Mouse (Mus musculus) brain, embryonic 14.5 days (tissue): ENCODE results near the gene Fam131c. TPM values are rescaled to one million over a fixed set of nuclear protein-coding genes. Genes with fewer than 3 reads are reported as not detected.

Experiments
- DNase-seq: peaks from one replicate; pipeline ENCODE4 v3.0.0-alpha.2; 2011; ENCODE audit warnings: low read depth
- CTCF ChIP-seq: fragments of 200-500 bp; IDR thresholded peaks from 2 replicates; pipeline ENCODE4 v1.5.1; 2012; ENCODE audit warnings: inconsistent platforms, mild to moderate bottlenecking, moderate library complexity, borderline replicate concordance; ENCODE audit not compliant: insufficient read depth, insufficient read length; ENCODE audit errors: extremely low read depth
- POLR2A ChIP-seq: fragments of 200-500 bp; IDR thresholded peaks from 2 replicates; pipeline ENCODE4 v1.6.1; 2012; ENCODE audit warnings: mild to moderate bottlenecking, inconsistent platforms, borderline replicate concordance; ENCODE audit not compliant: poor library complexity, insufficient read depth, insufficient read length, severe bottlenecking; ENCODE audit errors: extremely low read depth
- polyA plus RNA-seq: library from polyadenylated mRNA; depleted of rRNA; stranded (reverse); fragments of >200 nt; gene quantifications from 2 replicates; pipeline ENCODE4 v1.2.3, GENCODE M21; 2012

The Fam131c gene
- polyA plus RNA-seq, 1 experiment, result 29.0 TPM

GRCm38 (mm10) chr4:141337986-141338385 lies 30.0 kb upstream of the Fam131c start:
- no peak for DNase-seq
- no peak for TF ChIP-seq CTCF
- TF ChIP-seq POLR2A, result no peak

GRCm38 (mm10) chr4:141338853-141339252 lies 29.2 kb upstream of the Fam131c start:
- DNase-seq, result peak; percentile 27
- TF ChIP-seq POLR2A (no peak), CTCF (no peak)

GRCm38 (mm10) chr4:141341477-141341876 lies 26.5 kb upstream of the Fam131c start:
- no peak for DNase-seq
- TF ChIP-seq CTCF, result no peak
- TF ChIP-seq POLR2A, result no peak

- TF ChIP-seq CTCF (no peak), POLR2A (no peak)
- DNase-seq, result peak; percentile 41
Measured at GRCm38 (mm10) chr4:141343515-141343914, 24.5 kb upstream of the Fam131c start.

DNA sequence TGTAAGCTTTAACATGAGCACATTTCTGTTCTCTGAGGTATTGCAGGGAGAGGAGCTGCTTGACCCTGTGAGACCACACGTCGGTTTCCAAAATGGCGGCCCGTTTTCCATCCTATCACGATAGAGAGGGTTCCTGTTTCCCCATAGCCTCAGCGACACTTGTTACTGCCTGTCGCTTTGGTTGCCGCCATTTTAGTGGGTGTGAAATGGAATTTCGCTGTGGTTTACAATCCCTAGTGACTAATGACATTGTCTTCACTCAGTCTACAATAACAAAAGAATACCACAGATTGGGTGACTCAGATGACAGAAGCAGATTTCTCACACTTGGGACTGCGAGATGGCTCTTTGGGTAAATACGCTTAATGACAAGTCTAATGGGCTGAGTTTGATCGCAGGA lies 22.8 kb upstream of the Fam131c start:
- DNase-seq, result no peak
- no peak for TF ChIP-seq CTCF
- no peak for TF ChIP-seq POLR2A

- TF ChIP-seq POLR2A, result no peak
- no peak for TF ChIP-seq CTCF
- no peak for DNase-seq
Measured at GRCm38 (mm10) chr4:141347365-141347797, 20.6 kb upstream of the Fam131c start.

GRCm38 (mm10) chr4:141348616-141349015 lies 19.4 kb upstream of the Fam131c start:
- no peak for DNase-seq
- TF ChIP-seq CTCF (no peak), POLR2A (no peak)

DNA sequence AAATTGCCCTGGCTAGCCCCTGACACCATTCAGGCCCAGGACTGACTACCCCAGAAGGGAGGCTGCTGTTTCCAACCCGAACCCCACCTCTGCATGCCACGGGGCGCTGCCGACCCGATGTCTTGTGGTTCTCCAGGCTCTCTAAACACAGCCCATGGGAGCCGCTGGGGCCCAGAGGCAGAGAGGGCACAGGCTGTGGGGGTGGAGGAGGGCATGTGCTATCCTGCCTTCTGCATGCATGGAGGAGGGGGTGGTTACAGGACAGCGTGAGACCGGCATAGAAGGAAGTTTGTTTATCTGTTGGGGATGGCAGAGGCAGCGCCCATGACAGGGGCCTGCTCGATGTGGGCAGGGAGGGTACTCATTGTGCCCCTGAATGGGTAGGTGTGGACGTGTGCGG lies 18.0 kb upstream of the Fam131c start:
- TF ChIP-seq CTCF (no peak), POLR2A (no peak)
- DNase-seq, result no peak

DNA sequence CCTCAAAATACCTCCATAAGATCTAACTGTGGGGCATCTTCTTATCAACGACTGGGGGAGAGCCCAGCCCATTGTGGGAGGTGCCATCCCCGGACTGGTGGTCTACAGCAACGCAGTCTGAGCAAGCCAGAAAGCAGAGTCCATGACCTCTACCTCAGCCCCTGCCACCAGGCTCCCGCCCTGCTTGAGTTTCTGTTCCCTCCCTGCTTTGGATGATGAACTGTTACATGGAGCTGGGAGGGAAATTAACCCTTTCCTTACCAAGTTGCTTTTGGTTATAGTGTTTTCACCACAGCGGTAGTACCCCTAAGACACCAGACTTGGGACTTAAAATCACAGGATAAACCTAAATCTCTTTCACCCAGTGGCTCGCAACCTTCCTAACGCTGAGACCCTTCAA lies 16.0 kb upstream of the Fam131c start:
- no peak for DNase-seq
- no peak for TF ChIP-seq CTCF

DNA sequence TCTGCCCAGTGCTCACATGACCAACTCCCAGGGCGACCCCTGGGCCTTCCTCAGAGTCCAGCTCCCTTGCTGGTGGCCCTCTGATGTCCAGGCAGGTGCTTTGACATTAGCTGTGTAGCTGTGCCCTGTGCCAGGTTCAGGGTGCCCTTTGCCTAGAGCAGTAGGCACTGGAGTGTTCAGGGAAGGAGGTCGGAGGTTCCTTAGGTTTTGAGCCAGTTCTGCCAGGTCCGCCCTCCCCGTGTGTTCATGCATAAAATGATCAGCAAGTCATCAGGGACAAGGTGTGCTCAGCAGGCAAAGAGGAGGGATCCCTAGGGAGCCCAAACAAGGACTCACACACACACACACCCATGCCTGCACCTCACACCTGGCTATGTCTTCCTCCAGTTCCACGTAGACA lies 15.0 kb upstream of the Fam131c start:
- TF ChIP-seq CTCF, result no peak
- TF ChIP-seq POLR2A, result no peak
- DNase-seq, result no peak

- TF ChIP-seq POLR2A (no peak), CTCF (no peak)
- no peak for DNase-seq
Measured at GRCm38 (mm10) chr4:141353868-141354267, 14.2 kb upstream of the Fam131c start.

DNA sequence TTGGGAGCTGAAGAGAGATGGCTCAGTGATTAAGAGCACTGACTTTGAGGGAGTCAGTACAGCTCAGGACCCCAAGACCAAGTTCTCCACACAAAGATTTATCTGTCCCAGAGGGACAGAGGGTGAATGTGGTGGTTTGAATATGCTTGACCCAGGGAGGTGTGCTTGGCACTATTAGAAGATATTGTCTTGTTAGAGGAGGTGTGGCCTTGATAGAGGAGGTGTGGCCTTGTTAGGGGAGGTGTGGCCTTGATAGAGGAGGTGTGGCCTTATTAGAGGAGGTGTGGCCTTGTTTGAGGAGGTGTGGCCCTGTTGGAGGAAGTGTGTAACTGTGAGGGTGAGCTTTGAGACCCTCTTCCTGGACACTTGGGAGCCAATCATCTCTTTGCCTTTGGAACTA lies 10.2 kb upstream of the Fam131c start:
- TF ChIP-seq POLR2A (no peak), CTCF (no peak)

GRCm38 (mm10) chr4:141359222-141359621 lies 8.8 kb upstream of the Fam131c start:
- no peak for DNase-seq
- TF ChIP-seq POLR2A (no peak), CTCF (no peak)

More for the DNA sequence above, 10.2 kb upstream of the Fam131c start:
- no peak for DNase-seq
